Mouse (Mus musculus): ENCODE results near the gene Ifrd2. TPM values are rescaled to one million over a fixed set of nuclear protein-coding genes. Genes with fewer than 3 reads are reported as not detected.

Gene Ifrd2
- total and polyA plus RNA-seq, 2 experiments from 2014 or later: 6.5 to 8.4 TPM

DNA sequence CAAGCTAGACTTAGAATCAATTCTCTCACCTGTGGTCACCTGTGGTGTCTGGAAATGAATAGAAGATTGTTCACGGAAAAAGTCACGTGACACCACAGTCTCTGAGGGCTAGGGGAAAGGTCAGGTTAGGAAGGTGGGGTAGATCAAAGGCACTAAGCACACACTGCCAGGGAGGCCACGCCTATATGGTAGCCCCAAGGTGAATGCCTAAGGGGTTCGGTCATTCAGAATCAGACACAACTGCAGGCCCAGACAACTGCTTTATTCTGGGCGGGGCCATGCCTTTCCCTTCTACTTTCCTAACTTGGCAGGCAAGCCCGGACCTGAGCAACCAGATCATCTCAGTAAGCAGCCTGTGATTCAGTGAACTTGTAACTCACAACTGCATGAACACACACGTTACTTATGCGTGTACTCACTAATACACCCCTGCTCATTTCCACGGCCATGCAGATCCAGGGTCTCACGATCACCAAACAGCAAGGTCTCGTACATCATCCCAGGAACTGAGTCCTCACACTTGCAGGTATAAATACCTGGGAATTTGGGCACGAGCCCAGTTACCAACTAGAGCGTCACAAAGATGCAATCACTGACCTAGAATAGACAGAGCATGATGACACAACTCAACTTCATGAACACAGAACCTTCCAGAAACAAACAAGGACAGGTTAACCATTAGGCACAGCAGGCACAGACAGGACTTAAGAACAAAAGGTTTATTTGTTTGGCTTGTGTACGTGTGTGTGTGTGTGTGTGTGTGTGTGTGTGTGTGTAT is 11.7 kb upstream of the Ifrd2 start:
- no peak for TF ChIP-seq CTCF (IDR thresholded peaks at IDR 0.05)
- WGBS: 88% methylated on average over 14 of the region's 14 CpGs
- H3K4me2 ChIP-seq (ENCODE audit: low read depth, low read length, poor library complexity, severe bottlenecking): no peak overlapping the region
- H3K36me3 ChIP-seq (ENCODE audit: insufficient read depth, low read length): peaks cover 14% of the 10 kb centered on the region
- peaks cover 9% of the 10 kb centered on the region; the same call in 1 of the 2 replicates for H3K4me1 ChIP-seq (ENCODE audit: insufficient read depth, low read length)
- no peak for ATAC-seq (ENCODE audit: low FRiP score)
- no peak overlapping the region for H3K4me3 ChIP-seq (ENCODE audit: low read depth, low read length)
- DNase-seq (ENCODE audit: low spot score): no peak
- no peaks in the 10 kb centered on the region for H3K27me3 ChIP-seq (ENCODE audit: insufficient read depth, low read length)
- H3K9me3 ChIP-seq (ENCODE audit: low read length): no peaks in the 10 kb centered on the region
- H3K9ac ChIP-seq (replicated peaks; ENCODE audit: low read length, poor library complexity, severe bottlenecking): no peak overlapping the region
- no peak overlapping the region for H3K27ac ChIP-seq (ENCODE audit: low read depth, low read length)

- H3K27ac ChIP-seq (ENCODE audit: low read depth, low read length): peak within 1 kb of the TSS; percentile 13
- TF ChIP-seq CTCF (IDR thresholded peaks at IDR 0.05): no peak
- DNase-seq (ENCODE audit: low spot score): peak; percentile 79
- 0 out of 2 replicates have a peak, but pooled peaks cover 7% of the 10 kb centered on the region for H3K4me1 ChIP-seq (ENCODE audit: insufficient read depth, low read length)
- no peak within 1 kb of the TSS; the same call in 1 of the 2 replicates for H3K4me3 ChIP-seq (ENCODE audit: low read depth, low read length)
- peaks cover 7% of the 10 kb centered on the region for H3K36me3 ChIP-seq (ENCODE audit: insufficient read depth, low read length)
- H3K9me3 ChIP-seq (ENCODE audit: low read length): no peaks in the 10 kb centered on the region
- no peaks in the 10 kb centered on the region for H3K27me3 ChIP-seq (ENCODE audit: insufficient read depth, low read length)
- peak within 1 kb of the TSS; percentile 29 for H3K4me2 ChIP-seq (ENCODE audit: low read depth, low read length, poor library complexity, severe bottlenecking)
- peak; percentile 64 for ATAC-seq (ENCODE audit: low FRiP score)
- 24% methylated on average over 16 of the region's 16 CpGs for WGBS
- no peak within 1 kb of the TSS for H3K9ac ChIP-seq (replicated peaks; ENCODE audit: low read length, poor library complexity, severe bottlenecking)
Observed at GRCm38 (mm10) chr9:107576357-107577107, 10.9 kb upstream of the Ifrd2 start, which contains the start of gene Hyal1. TSS of gene Hyal1 (plus strand) at chr9:107576927.

GRCm38 (mm10) chr9:107577871-107578270 is 9.6 kb upstream of the Ifrd2 start:
- TF ChIP-seq CTCF (IDR thresholded peaks at IDR 0.05): no peak
- DNase-seq (ENCODE audit: low spot score) (no peak), ATAC-seq (ENCODE audit: low FRiP score) (no peak)
- Histone ChIP-seq H3K27ac (ENCODE audit: low read depth, low read length) (no peak overlapping the region), H3K27me3 (ENCODE audit: insufficient read depth, low read length) (no peaks in the 10 kb centered on the region), H3K9ac (replicated peaks; ENCODE audit: low read length, poor library complexity, severe bottlenecking) (no peak overlapping the region), H3K9me3 (ENCODE audit: low read length) (no peaks in the 10 kb centered on the region), H3K36me3 (ENCODE audit: insufficient read depth, low read length) (no peaks in the 10 kb centered on the region), H3K4me2 (ENCODE audit: low read depth, low read length, poor library complexity, severe bottlenecking) (no peak overlapping the region), H3K4me1 (ENCODE audit: insufficient read depth, low read length) (0 out of 2 replicates have a peak, but pooled peaks cover 11% of the 10 kb centered on the region), H3K4me3 (ENCODE audit: low read depth, low read length) (no peak overlapping the region)
- WGBS: 92% methylated on average over 10 of the region's 10 CpGs

- DNase-seq (ENCODE audit: low spot score) (no peak), ATAC-seq (ENCODE audit: low FRiP score) (no peak)
- 75% methylated on average over 3 of the region's 3 CpGs for WGBS
- Histone ChIP-seq H3K27me3 (ENCODE audit: insufficient read depth, low read length) (no peaks in the 10 kb centered on the region), H3K27ac (ENCODE audit: low read depth, low read length) (no peak within 1 kb of the TSS), H3K9ac (replicated peaks; ENCODE audit: low read length, poor library complexity, severe bottlenecking) (no peak within 1 kb of the TSS), H3K36me3 (ENCODE audit: insufficient read depth, low read length) (peaks cover 6% of the 10 kb centered on the region), H3K4me3 (ENCODE audit: low read depth, low read length) (no peak within 1 kb of the TSS), H3K4me2 (ENCODE audit: low read depth, low read length, poor library complexity, severe bottlenecking) (no peak within 1 kb of the TSS), H3K4me1 (ENCODE audit: insufficient read depth, low read length) (0 out of 2 replicates have a peak, but pooled peaks cover 11% of the 10 kb centered on the region), H3K9me3 (ENCODE audit: low read length) (no peaks in the 10 kb centered on the region)
- no peak for TF ChIP-seq CTCF (IDR thresholded peaks at IDR 0.05)
Observed at GRCm38 (mm10) chr9:107578587-107578986, 8.9 kb upstream of the Ifrd2 start, which contains the start of gene Naa80. TSS of gene Naa80 (plus strand) at chr9:107578887.

DNA sequence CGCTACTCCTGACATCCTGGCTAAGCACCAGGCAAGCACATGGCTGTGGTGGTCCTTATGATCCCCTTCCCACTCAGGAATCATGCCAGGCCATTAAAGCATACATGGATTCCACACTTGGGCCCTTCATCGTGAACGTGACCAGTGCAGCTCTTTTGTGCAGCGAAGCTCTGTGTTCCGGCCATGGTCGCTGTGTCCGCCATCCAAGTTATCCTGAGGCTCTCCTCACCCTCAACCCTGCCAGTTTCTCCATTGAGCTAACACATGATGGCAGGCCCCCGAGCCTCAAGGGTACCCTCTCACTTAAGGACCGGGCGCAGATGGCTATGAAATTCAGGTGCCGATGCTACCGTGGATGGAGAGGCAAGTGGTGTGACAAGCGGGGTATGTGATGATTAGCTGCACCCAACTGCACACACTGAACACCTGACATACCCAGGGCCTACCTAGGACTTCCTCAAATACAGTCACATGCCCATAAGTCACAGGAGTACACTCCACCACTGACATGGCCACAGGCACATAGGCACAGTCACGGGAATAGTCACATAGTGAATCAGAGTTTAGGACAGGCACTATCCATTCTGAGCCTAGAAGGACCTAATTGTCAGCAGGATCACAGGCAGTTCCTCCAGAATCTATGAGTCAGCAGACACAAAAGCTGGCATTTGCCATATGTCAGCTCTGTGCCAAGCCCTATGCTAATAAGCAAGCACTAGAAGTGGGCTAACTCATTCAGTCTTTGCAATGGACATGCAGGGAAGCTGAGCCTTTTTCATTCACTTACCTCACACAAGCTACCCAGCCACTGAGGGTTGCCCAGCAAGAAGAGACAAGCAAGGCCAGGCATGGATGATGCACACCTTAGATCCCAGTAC is 8.2 kb upstream of the Ifrd2 start:
- TF ChIP-seq CTCF (IDR thresholded peaks at IDR 0.05): no peak
- no peak for DNase-seq (ENCODE audit: low spot score)
- no peak overlapping the region for H3K4me3 ChIP-seq (ENCODE audit: low read depth, low read length)
- H3K9ac ChIP-seq (replicated peaks; ENCODE audit: low read length, poor library complexity, severe bottlenecking): no peak overlapping the region
- H3K4me2 ChIP-seq (ENCODE audit: low read depth, low read length, poor library complexity, severe bottlenecking): no peak overlapping the region
- no peaks in the 10 kb centered on the region for H3K9me3 ChIP-seq (ENCODE audit: low read length)
- no peak for ATAC-seq (ENCODE audit: low FRiP score)
- peaks cover 6% of the 10 kb centered on the region for H3K36me3 ChIP-seq (ENCODE audit: insufficient read depth, low read length)
- no peaks in the 10 kb centered on the region for H3K27me3 ChIP-seq (ENCODE audit: insufficient read depth, low read length)
- H3K27ac ChIP-seq (ENCODE audit: low read depth, low read length): no peak overlapping the region
- H3K4me1 ChIP-seq (ENCODE audit: insufficient read depth, low read length): 0 out of 2 replicates have a peak, but pooled peaks cover 11% of the 10 kb centered on the region
- 96% methylated on average over 14 of the region's 14 CpGs for WGBS

Measured in midbrain, postnatal 0 days (tissue).